Mouse (Mus musculus): ENCODE measurements around the gene Ctxn1. TPM values are rescaled to one million over a fixed set of nuclear protein-coding genes. Genes with fewer than 3 reads are reported as not detected.
"Not testable (repeated sequence)": the region's sequence is repeated elsewhere in the genome, so short reads cannot be mapped to it uniquely, and the experiment has no call there.

Gene Ctxn1
- polyA plus RNA-seq, 1 experiment, result 7.8 TPM

DNA sequence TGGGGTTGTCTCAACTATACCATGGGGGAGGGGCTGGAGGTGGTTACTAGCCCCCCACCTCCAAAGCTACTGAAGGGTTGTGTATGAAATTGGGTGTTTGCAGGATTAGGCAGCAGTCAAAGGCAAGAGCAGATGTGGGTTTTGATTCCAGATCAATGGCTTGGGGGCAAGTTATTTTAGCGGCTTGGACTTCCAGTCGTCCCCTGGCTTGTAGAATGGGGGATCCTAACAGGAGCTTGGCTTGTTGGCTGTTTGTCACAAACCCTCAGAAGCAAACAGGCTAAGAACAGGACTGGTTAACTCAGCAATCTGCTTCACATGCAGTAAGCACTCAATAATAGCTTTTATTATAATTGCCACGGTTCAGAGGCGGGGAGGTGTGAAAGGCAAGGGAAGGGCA, 1.7 kb downstream of the Ctxn1 start:
- DNase-seq, result no peak
- no peak for TF ChIP-seq POLR2A (IDR thresholded peaks at IDR 0.05; ENCODE audit: low read depth, low read length)
- no peak for TF ChIP-seq CTCF (conservative IDR thresholded peaks at IDR 0.05; ENCODE audit: insufficient read depth, insufficient read length, low read depth, low read length)
- peaks cover 3% of the 10 kb centered on the region; the same call in 1 of the 2 replicates for H3K4me1 ChIP-seq (ENCODE audit: control insufficient read depth, insufficient read depth, low read length)
- 70% methylated on average over 4 of the region's 4 CpGs for WGBS
- no peaks in the 10 kb centered on the region; the same call in 1 of the 2 replicates for H3K36me3 ChIP-seq (ENCODE audit: control insufficient read depth, insufficient read depth, low read length)
- H3K4me3 ChIP-seq (ENCODE audit: insufficient read depth, low read depth, low read length), result no peak overlapping the region
- H3K27me3 ChIP-seq (replicated peaks; ENCODE audit: control insufficient read depth, insufficient read depth, low read length), result no peaks in the 10 kb centered on the region
- H3K27ac ChIP-seq (ENCODE audit: insufficient read depth, low read depth, low read length), result no peak overlapping the region

DNA sequence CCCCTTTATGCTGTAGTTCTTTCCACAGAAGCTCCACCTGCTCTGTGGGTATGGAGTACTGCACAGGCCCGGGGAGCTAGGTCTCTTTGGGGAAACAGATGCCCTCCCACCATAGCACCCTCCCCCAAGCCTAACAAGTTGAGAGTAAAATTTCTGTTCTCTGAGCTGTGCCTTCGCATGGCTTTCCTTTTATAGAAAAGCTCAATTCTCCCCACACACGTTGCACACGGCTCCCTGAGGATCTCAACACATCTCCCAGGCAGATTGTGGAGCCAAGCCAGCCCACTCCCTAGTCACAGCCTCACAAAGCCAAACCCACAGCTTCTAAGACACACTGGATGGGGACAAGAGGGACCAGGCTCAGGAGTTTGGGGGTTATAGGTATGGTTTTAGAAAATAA, 2.2 kb downstream of the Ctxn1 start:
- Histone ChIP-seq H3K4me1 (ENCODE audit: control insufficient read depth, insufficient read depth, low read length) (peaks cover 3% of the 10 kb centered on the region; the same call in 1 of the 2 replicates), H3K27ac (ENCODE audit: insufficient read depth, low read depth, low read length) (no peak overlapping the region), H3K4me3 (ENCODE audit: insufficient read depth, low read depth, low read length) (no peak overlapping the region), H3K36me3 (ENCODE audit: control insufficient read depth, insufficient read depth, low read length) (no peaks in the 10 kb centered on the region; the same call in 1 of the 2 replicates), H3K27me3 (replicated peaks; ENCODE audit: control insufficient read depth, insufficient read depth, low read length) (no peaks in the 10 kb centered on the region)
- no peak for TF ChIP-seq CTCF (conservative IDR thresholded peaks at IDR 0.05; ENCODE audit: insufficient read depth, insufficient read length, low read depth, low read length)
- TF ChIP-seq POLR2A (IDR thresholded peaks at IDR 0.05; ENCODE audit: low read depth, low read length), result no peak
- no peak for DNase-seq
- WGBS, result 49% methylated on average over 4 of the region's 4 CpGs

DNA sequence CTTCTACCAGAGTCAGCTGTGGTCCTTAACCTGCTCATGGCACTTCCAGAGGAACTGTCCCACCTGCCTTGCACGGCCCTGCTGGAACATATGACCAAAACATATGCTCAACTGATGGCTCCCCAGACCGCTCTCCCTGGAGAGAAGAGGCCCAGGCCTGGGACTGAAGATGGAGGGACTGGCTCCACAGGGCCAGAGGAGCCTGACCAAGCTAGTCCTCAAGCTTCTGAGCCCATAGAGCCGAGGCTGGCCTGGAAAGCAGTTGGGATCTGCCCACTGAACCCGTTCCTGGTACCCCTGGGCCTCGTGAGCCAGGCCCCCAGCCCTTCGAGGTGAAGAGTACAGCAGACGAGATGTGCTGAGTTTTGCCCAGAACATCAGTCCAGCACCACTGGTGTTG, 3.6 kb downstream of the Ctxn1 start:
- not testable (repeated sequence) for H3K4me1 ChIP-seq (ENCODE audit: control insufficient read depth, insufficient read depth, low read length); H3K36me3 ChIP-seq (ENCODE audit: control insufficient read depth, insufficient read depth, low read length)
- WGBS, result 88% methylated on average over 7 of the region's 7 CpGs

DNA sequence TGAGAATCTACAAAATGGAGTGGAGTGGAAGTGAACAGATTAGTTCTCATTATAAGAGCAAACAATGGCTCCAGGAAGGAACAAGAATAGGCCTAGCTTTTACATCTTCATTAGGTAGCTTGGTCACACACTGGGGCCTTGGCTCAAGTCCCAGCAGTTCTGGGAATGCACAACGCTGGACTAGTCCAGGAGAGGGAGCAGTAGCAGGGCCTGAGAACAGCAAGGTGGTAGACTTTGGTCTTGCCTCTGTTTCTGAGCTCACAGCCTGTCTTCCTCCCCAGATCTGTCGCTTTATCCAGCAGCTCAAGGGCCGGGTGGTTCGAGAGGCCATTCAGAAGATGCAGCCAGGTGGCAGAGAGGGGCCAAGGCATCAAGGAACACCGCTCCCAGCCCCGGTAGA, 5.1 kb downstream of the Ctxn1 start:
- 44% methylated on average over 6 of the region's 6 CpGs for WGBS
- no peak overlapping the region for H3K4me3 ChIP-seq (ENCODE audit: insufficient read depth, low read depth, low read length)
- H3K4me1 ChIP-seq (ENCODE audit: control insufficient read depth, insufficient read depth, low read length), result peaks cover 3% of the 10 kb centered on the region; the same call in 1 of the 2 replicates
- TF ChIP-seq CTCF (conservative IDR thresholded peaks at IDR 0.05; ENCODE audit: insufficient read depth, insufficient read length, low read depth, low read length), result peak; percentile 74
- TF ChIP-seq POLR2A (IDR thresholded peaks at IDR 0.05; ENCODE audit: low read depth, low read length), result no peak
- no peaks in the 10 kb centered on the region for H3K27me3 ChIP-seq (replicated peaks; ENCODE audit: control insufficient read depth, insufficient read depth, low read length)
- H3K27ac ChIP-seq (ENCODE audit: insufficient read depth, low read depth, low read length), result no peak overlapping the region
- H3K36me3 ChIP-seq (ENCODE audit: control insufficient read depth, insufficient read depth, low read length), result no peaks in the 10 kb centered on the region; the same call in 1 of the 2 replicates
- DNase-seq, result peak; percentile 94

More for the DNA sequence above, 3.6 kb downstream of the Ctxn1 start:
- DNase-seq; H3K4me3 ChIP-seq (ENCODE audit: insufficient read depth, low read depth, low read length); H3K27ac ChIP-seq (ENCODE audit: insufficient read depth, low read depth, low read length); H3K27me3 ChIP-seq (replicated peaks; ENCODE audit: control insufficient read depth, insufficient read depth, low read length): not testable (repeated sequence)

DNA sequence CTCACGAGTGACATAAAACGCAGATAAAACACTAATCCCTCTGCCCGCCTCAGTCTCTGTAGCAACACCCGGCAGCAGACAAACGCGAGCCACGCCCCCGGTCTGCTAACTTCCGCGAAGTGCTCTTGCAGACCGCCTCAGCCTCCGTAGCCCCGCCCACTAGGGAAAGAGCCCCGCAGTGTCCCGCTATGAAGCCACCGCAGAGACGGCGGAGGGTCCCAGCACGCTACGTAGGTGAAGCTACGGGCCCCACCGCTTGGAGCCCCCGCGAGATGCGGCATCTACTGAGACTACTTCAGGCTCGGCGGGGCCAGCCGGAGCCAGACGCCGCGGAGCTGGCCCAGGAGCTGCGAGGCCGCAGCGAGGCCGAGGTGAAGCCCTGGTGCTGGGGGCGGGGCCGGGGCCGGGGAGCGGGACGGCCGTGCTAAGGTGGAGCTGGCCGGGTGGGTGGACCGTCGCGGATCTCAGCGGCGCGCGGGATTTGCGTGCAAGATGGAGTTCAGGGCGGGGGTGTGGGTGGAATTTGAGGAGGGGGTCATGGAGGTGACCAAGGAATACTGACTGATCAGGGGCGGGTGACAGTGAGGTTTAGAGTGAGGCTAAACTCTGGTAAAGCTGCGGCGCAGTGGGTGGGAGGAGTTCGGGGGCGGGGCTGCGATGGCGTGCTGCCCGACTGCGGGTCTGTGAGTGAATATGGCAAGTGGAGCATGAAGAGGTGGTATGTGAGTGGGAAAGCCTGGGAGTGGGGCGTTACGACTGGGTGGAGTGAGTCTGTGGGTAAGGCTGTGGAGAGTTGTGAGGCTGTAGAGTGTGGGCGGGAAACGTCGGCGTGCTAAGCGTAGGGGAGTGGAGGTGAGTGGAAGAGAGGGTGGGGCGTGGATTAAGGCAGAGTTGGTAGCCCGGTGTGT, 5.9 kb downstream of the Ctxn1 start, which contains the start of gene Snapc2:
Gene Snapc2 (plus strand): TSS at position 147 of the 908 bp plus-strand sequence.
- Histone ChIP-seq H3K27me3 (replicated peaks; ENCODE audit: control insufficient read depth, insufficient read depth, low read length) (no peaks in the 10 kb centered on the region), H3K4me3 (ENCODE audit: insufficient read depth, low read depth, low read length) (peak within 1 kb of the TSS; percentile 84), H3K36me3 (ENCODE audit: control insufficient read depth, insufficient read depth, low read length) (no peaks in the 10 kb centered on the region; the same call in 1 of the 2 replicates), H3K4me1 (ENCODE audit: control insufficient read depth, insufficient read depth, low read length) (peaks cover 3% of the 10 kb centered on the region; the same call in 1 of the 2 replicates), H3K27ac (ENCODE audit: insufficient read depth, low read depth, low read length) (peak within 1 kb of the TSS; percentile 79)
- TF ChIP-seq POLR2A (IDR thresholded peaks at IDR 0.05; ENCODE audit: low read depth, low read length) (peak; percentile 23), CTCF (conservative IDR thresholded peaks at IDR 0.05; ENCODE audit: insufficient read depth, insufficient read length, low read depth, low read length) (no peak)
- peak; percentile 98 for DNase-seq
- WGBS, result under 1% methylated on average over 69 of the region's 69 CpGs

DNA sequence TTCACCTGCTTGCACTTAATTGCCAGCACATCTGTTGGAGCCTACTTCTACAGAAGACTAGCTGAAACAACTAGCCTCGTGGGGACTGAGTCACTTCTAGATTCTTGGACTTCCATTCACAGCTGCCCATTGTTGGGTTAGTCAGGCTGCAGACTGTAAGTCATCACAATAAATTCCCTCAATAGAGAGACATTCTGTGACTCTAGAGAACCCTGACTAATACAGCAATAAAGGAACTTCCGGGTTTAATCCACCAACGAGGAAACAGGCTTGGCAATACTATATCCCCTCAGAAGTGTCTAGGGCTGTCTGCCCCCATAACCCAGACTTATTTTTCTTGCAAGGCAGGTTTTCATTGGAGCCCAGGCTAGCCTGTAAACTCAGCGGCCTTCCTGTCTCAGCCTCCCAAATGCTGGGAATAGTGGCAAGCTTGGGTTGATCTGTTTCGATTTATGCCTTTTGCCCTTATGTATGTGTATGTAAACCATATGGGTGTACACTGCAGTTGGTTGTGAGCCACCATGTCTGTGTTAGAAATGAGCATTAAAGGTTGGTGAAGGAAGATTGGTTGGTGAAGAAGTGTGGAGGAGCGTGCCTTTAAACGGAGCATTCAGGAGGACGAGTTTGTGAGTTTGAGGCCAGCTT, 6.8 kb downstream of the Ctxn1 start:
- 42% methylated on average over 8 of the region's 8 CpGs for WGBS
- TF ChIP-seq POLR2A (IDR thresholded peaks at IDR 0.05; ENCODE audit: low read depth, low read length) (no peak), CTCF (conservative IDR thresholded peaks at IDR 0.05; ENCODE audit: insufficient read depth, insufficient read length, low read depth, low read length) (no peak)
- DNase-seq, result no peak
- no peaks in the 10 kb centered on the region for H3K27me3 ChIP-seq (replicated peaks; ENCODE audit: control insufficient read depth, insufficient read depth, low read length)
- H3K4me3 ChIP-seq (ENCODE audit: insufficient read depth, low read depth, low read length), result peak overlapping the region; percentile 84
- H3K27ac ChIP-seq (ENCODE audit: insufficient read depth, low read depth, low read length), result no peak overlapping the region
- H3K36me3 ChIP-seq (ENCODE audit: control insufficient read depth, insufficient read depth, low read length), result no peaks in the 10 kb centered on the region; the same call in 1 of the 2 replicates
- H3K4me1 ChIP-seq (ENCODE audit: control insufficient read depth, insufficient read depth, low read length), result peaks cover 3% of the 10 kb centered on the region; the same call in 1 of the 2 replicates

Data from kidney, adult 2 months (tissue).